Comparison of ENCODE assay signal across 18 mouse cellular contexts in the genomic region with DNA sequence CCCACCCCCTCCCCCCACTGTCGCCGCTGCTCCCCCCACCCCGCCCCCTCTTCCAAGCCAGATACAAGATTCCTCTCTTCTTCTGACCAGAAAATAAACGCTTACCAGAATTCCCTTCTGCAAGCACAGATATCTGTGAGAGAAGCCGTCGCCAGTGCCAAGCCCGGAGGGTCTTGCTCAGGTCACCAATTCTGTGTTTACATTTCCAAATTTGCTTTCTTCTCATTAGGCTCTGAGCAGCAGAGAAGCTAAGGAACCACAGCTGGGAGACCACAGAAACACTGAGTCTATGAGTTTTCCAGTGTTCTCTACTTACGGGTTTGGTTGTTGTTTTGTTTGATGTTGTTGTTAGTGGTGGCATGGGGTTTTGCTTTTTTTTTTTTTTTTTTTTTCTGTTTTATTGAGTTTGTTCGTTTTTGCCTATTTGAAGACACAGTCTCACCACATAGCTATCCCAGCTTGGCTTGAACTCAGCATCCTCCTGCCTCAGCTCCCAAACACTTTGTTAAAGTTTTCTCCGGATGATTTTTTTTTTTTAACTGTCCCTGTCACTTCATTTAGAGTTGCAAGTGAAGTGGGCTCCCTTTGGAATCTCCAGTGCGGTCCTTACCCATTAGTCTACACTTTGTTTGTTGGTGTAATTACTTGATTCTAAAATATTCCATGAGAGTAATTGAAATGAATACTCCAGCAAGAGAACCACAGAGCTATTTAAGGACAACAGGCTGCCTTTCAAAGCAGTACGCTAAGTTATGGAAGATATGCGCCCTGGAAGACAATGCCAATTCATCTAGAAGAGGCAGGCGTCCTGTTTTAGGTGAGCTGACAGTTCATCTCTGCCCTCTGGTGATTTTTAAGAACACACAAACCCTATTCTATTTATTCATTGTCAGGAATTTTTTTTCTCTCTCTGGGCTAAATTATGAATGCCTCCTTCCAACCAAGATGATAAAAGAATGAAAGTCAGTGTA.
DNase-seq lines count a peak whose midpoint lies in the region; ATAC-seq and TF ChIP-seq lines count a peak whose summit lies in the region.
"Had no signal": no experiment of that assay in that cellular context is flagged by ENCODE, and none has a peak within 500 bp of the region (broad histone marks: within the 10 kb centered on the region; RNA-seq: fewer than 3 reads in every experiment).

No protein-coding gene starts in this region.

- no peak overlapping the region for H3K4me3 ChIP-seq in hindbrain, embryonic 12.5 days
- no peak overlapping the region for H3K4me3 ChIP-seq in hindbrain, embryonic 11.5 days (ENCODE audit: low read depth, low read length)
- H3K4me3 ChIP-seq in lung, embryonic 15.5 days, result no peak overlapping the region
- no peak overlapping the region for H3K4me3 ChIP-seq in lung, adult 2 months (replicated peaks; ENCODE audit: extremely low read depth, low read depth, low read length)
- H3K4me3 ChIP-seq in embryonic facial prominence, embryonic 12.5 days, result no peak overlapping the region
- no peak overlapping the region for H3K4me3 ChIP-seq in stomach, embryonic 14.5 days (ENCODE audit: low read depth, low read length)
- H3K4me3 ChIP-seq: erythroblast, embryonic 14.5 days; forebrain, embryonic 15.5 days; gastrocnemius, adult 2 months; midbrain, embryonic 13.5 days had no signal

- no peaks in the 10 kb centered on the region for H3K36me3 ChIP-seq in hindbrain, embryonic 12.5 days
- H3K36me3 ChIP-seq in hindbrain, embryonic 11.5 days (ENCODE audit: control insufficient read depth, insufficient read depth, low read length), result no peaks in the 10 kb centered on the region
- H3K36me3 ChIP-seq in lung, embryonic 15.5 days, result no peaks in the 10 kb centered on the region
- H3K36me3 ChIP-seq in embryonic facial prominence, embryonic 12.5 days, result no peaks in the 10 kb centered on the region
- no peaks in the 10 kb centered on the region for H3K36me3 ChIP-seq in stomach, embryonic 14.5 days (ENCODE audit: control insufficient read depth, insufficient read depth, low read length)
- H3K36me3 ChIP-seq: forebrain, embryonic 15.5 days; midbrain, embryonic 13.5 days had no signal

- H3K27me3 ChIP-seq in hindbrain, embryonic 12.5 days, result no peaks in the 10 kb centered on the region
- H3K27me3 ChIP-seq in hindbrain, embryonic 11.5 days (ENCODE audit: control insufficient read depth, insufficient read depth, low read length), result no peaks in the 10 kb centered on the region
- H3K27me3 ChIP-seq in lung, embryonic 15.5 days, result no peaks in the 10 kb centered on the region
- H3K27me3 ChIP-seq in embryonic facial prominence, embryonic 12.5 days, result no peaks in the 10 kb centered on the region
- H3K27me3 ChIP-seq in stomach, embryonic 14.5 days (ENCODE audit: control insufficient read depth, insufficient read depth, low read length), result no peaks in the 10 kb centered on the region
- H3K27me3 ChIP-seq: forebrain, embryonic 15.5 days had no signal

- no peak for ATAC-seq in hindbrain, embryonic 12.5 days (ENCODE audit: low FRiP score)
- no peak for ATAC-seq in hindbrain, embryonic 11.5 days (ENCODE audit: low FRiP score)
- peak; percentile 65; the same call in 1 of the 2 replicates for ATAC-seq in lung, embryonic 15.5 days (ENCODE audit: borderline replicate concordance, extremely low read depth, low FRiP score, low TSS enrichment)
- no peak for ATAC-seq in embryonic facial prominence, embryonic 12.5 days (ENCODE audit: insufficient number of reproducible peaks, insufficient read depth, low FRiP score, low TSS enrichment)
- ATAC-seq in stomach, embryonic 14.5 days (ENCODE audit: insufficient number of reproducible peaks, insufficient read depth, low FRiP score, low read depth), result no peak
- ATAC-seq: forebrain, embryonic 15.5 days; midbrain, embryonic 13.5 days had no signal

- no peak for TF ChIP-seq CTCF in lung, adult 2 months (IDR thresholded peaks at IDR 0.05; ENCODE audit: insufficient read depth, low read length)

- no peak for TF ChIP-seq POLR2A in lung, adult 2 months (IDR thresholded peaks at IDR 0.05; ENCODE audit: borderline replicate concordance, extremely low read depth, low read depth, low read length)

- H3K27ac ChIP-seq in hindbrain, embryonic 12.5 days, result no peak overlapping the region
- no peak overlapping the region for H3K27ac ChIP-seq in hindbrain, embryonic 11.5 days (ENCODE audit: low read depth, low read length)
- H3K27ac ChIP-seq in lung, embryonic 15.5 days, result peak overlapping the region; percentile 67
- peak overlapping the region; percentile 11; the same call in 1 of the 2 replicates for H3K27ac ChIP-seq in embryonic facial prominence, embryonic 12.5 days
- H3K27ac ChIP-seq in stomach, embryonic 14.5 days (ENCODE audit: low read length), result no peak overlapping the region
- H3K27ac ChIP-seq: forebrain, embryonic 15.5 days; gastrocnemius, adult 2 months; macrophage; midbrain, embryonic 13.5 days had no signal

- DNase-seq in hindbrain, embryonic 11.5 days (ENCODE audit: low spot score), result no peak
- no peak for DNase-seq in lung, adult 2 months
- no peak for DNase-seq in c-Kit-positive CD71-positive TER-119-positive erythroid progenitor cells, embryonic 14.5 days (ENCODE audit: low spot score)
- DNase-seq: adrenal gland, adult 2 months; cerebellum, adult 18-20 months; gastrocnemius, adult 2 months; heart, adult 11 months; heart, postnatal 10 days; layer of hippocampus, postnatal 36 days; left cerebral cortex, postnatal 4 days had no signal

- 0 out of 2 replicates have a peak overlapping the region, but pooled peaks have one; percentile 18 for H3K9ac ChIP-seq in hindbrain, embryonic 12.5 days
- H3K9ac ChIP-seq in hindbrain, embryonic 11.5 days (ENCODE audit: low read depth, low read length), result no peak overlapping the region
- H3K9ac ChIP-seq in lung, embryonic 15.5 days, result no peak overlapping the region
- no peak overlapping the region for H3K9ac ChIP-seq in embryonic facial prominence, embryonic 12.5 days
- no peak overlapping the region for H3K9ac ChIP-seq in stomach, embryonic 14.5 days (replicated peaks; ENCODE audit: low read depth, low read length)
- H3K9ac ChIP-seq: forebrain, embryonic 15.5 days; midbrain, embryonic 13.5 days had no signal

- H3K4me1 ChIP-seq in hindbrain, embryonic 12.5 days, result peaks cover 11% of the 10 kb centered on the region
- no peaks in the 10 kb centered on the region for H3K4me1 ChIP-seq in hindbrain, embryonic 11.5 days (replicated peaks; ENCODE audit: control insufficient read depth, insufficient read depth, low read length)
- H3K4me1 ChIP-seq in lung, embryonic 15.5 days, result peaks cover 35% of the 10 kb centered on the region
- no peaks in the 10 kb centered on the region for H3K4me1 ChIP-seq in lung, adult 2 months (ENCODE audit: control insufficient read depth, insufficient read depth, low read length)
- H3K4me1 ChIP-seq in embryonic facial prominence, embryonic 12.5 days, result peaks cover 6% of the 10 kb centered on the region
- H3K4me1 ChIP-seq in stomach, embryonic 14.5 days (ENCODE audit: control insufficient read depth, insufficient read depth, low read length), result peaks cover 10% of the 10 kb centered on the region
- H3K4me1 ChIP-seq: forebrain, embryonic 15.5 days; midbrain, embryonic 13.5 days had no signal

- no peak overlapping the region for H3K4me2 ChIP-seq in hindbrain, embryonic 12.5 days (replicated peaks)
- H3K4me2 ChIP-seq in hindbrain, embryonic 11.5 days (replicated peaks; ENCODE audit: low read depth, low read length), result no peak overlapping the region
- H3K4me2 ChIP-seq in lung, embryonic 15.5 days, result no peak overlapping the region
- peak overlapping the region; percentile 15; the same call in 1 of the 2 replicates for H3K4me2 ChIP-seq in embryonic facial prominence, embryonic 12.5 days (replicated peaks)
- H3K4me2 ChIP-seq in stomach, embryonic 14.5 days (replicated peaks; ENCODE audit: low read depth, low read length), result 0 out of 2 replicates have a peak overlapping the region, but pooled peaks have one; percentile 3
- H3K4me2 ChIP-seq: forebrain, embryonic 15.5 days; midbrain, embryonic 13.5 days had no signal

- 55% methylated on average over 13 of the region's 14 CpGs for WGBS in hindbrain, embryonic 12.5 days
- 59% methylated on average over 11 of the region's 14 CpGs for WGBS in hindbrain, embryonic 11.5 days
- 36% methylated on average over 11 of the region's 14 CpGs for WGBS in lung, embryonic 15.5 days
- 38% methylated on average over 14 of the region's 14 CpGs for WGBS in lung, adult 2 months
- 43% methylated on average over 14 of the region's 14 CpGs for WGBS in embryonic facial prominence, embryonic 12.5 days
- WGBS in stomach, embryonic 14.5 days, result 38% methylated on average over 14 of the region's 14 CpGs

- H3K9me3 ChIP-seq in hindbrain, embryonic 12.5 days (replicated peaks), result no peaks in the 10 kb centered on the region
- H3K9me3 ChIP-seq in hindbrain, embryonic 11.5 days (ENCODE audit: control insufficient read depth, low read length), result no peaks in the 10 kb centered on the region
- no peaks in the 10 kb centered on the region for H3K9me3 ChIP-seq in lung, embryonic 15.5 days
- H3K9me3 ChIP-seq in embryonic facial prominence, embryonic 12.5 days, result no peaks in the 10 kb centered on the region
- no peaks in the 10 kb centered on the region for H3K9me3 ChIP-seq in stomach, embryonic 14.5 days (ENCODE audit: control insufficient read depth, low read depth, low read length)
- H3K9me3 ChIP-seq: forebrain, embryonic 15.5 days; midbrain, embryonic 13.5 days had no signal

Comparison
In these comparisons a context has a peak if more than half of its experiments do, and no peak if none do; other contexts are left out.
1. H3K27ac ChIP-seq: peak in lung, embryonic 15.5 days (single experiment) and embryonic facial prominence, embryonic 12.5 days (single experiment); none in hindbrain, embryonic 12.5 days (single experiment), hindbrain, embryonic 11.5 days (single experiment) and stomach, embryonic 14.5 days (single experiment).
2. H3K4me2 ChIP-seq: peak in embryonic facial prominence, embryonic 12.5 days (single experiment) and stomach, embryonic 14.5 days (single experiment); none in hindbrain, embryonic 12.5 days (single experiment), hindbrain, embryonic 11.5 days (single experiment) and lung, embryonic 15.5 days (single experiment).